Mouse (Mus musculus): Measurements from ENCODE around the gene Tlnrd1. TPM values are rescaled to one million over a fixed set of nuclear protein-coding genes. Genes with fewer than 3 reads are reported as not detected.

Gene Tlnrd1
- total RNA-seq, 1 experiment from 2014 or later = 10.5 TPM

GRCm38 (mm10) chr7:83886366-83887129, 2.4 kb upstream of the Tlnrd1 start:
- ATAC-seq (replicated peaks; ENCODE audit: insufficient number of reproducible peaks, low FRiP score, low TSS enrichment, poor library complexity, severe bottlenecking) = no peak

GRCm38 (mm10) chr7:83885835-83886234, 1.7 kb upstream of the Tlnrd1 start:
- ATAC-seq (replicated peaks; ENCODE audit: insufficient number of reproducible peaks, low FRiP score, low TSS enrichment, poor library complexity, severe bottlenecking) = no peak

- ATAC-seq (replicated peaks; ENCODE audit: insufficient number of reproducible peaks, low FRiP score, low TSS enrichment, poor library complexity, severe bottlenecking) = no peak
These were observed 922 bp upstream of the Tlnrd1 start for GRCm38 (mm10) chr7:83884921-83885532.

DNA sequence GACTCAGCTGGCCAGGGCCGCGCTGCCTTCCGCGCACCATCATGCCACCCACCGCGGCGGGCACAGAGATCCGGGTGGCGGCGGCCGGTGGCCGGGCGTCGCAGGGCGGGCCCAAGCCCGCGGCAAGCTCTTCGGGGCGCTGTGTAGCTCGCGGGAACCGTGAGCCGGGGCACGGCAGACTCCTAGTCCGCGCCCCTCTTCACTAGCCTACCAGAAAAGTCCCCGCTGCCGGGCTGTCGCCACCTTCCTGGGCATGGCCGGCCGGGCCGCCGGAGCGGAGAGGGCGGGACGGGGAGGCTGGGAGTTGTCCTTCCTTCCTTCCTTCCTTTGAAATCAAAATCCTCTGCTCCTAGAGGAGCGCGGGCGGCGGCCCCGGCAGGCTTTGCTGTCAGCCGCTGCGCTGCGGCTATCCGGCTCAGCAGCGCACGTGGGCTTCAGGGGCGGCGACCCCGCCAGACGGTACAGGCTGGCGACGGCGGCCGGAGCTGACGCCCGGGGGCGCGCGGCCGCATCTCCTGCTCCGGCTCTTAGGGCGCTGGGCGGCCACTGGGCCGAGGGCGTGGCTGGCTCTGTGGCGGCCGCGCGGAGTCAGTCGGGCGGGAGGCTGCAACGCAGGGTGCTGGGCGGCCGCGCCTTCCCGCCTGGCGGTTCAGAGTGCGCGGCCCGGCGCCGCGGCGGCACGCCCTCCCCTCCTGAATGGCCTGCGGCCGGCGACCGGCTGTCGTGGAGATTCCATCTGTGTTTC, 657 bp downstream of the Tlnrd1 start:
- ATAC-seq (replicated peaks; ENCODE audit: insufficient number of reproducible peaks, low FRiP score, low TSS enrichment, poor library complexity, severe bottlenecking) = peak; percentile 27

- ATAC-seq (replicated peaks; ENCODE audit: insufficient number of reproducible peaks, low FRiP score, low TSS enrichment, poor library complexity, severe bottlenecking) = no peak
These were observed 1.4 kb downstream of the Tlnrd1 start for GRCm38 (mm10) chr7:83882633-83883275.

DNA sequence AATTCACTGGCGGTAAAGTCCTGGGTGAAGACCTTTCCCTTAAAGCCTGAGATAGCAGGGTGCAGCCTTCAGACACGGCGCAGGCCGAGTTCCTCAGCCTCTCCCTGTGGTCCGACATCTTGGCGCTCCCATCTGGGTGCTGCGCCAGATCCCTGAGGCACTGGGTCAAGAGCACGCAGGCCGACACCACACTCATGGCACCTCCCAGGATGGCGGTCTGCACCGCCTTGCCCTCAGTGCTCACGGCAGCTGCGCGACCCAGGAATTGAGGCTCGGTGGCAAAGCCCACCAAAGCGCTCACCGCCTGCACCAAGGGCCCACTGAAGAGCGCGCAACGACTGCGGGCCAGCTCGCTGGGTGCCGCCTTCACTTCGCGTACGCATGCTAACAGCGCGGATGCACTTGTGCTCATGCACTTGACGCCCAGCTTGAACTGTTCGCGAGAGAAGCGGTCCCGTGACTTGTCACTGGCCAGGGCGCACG, 1.9 kb downstream of the Tlnrd1 start:
- ATAC-seq (replicated peaks; ENCODE audit: insufficient number of reproducible peaks, low FRiP score, low TSS enrichment, poor library complexity, severe bottlenecking) = no peak

DNA sequence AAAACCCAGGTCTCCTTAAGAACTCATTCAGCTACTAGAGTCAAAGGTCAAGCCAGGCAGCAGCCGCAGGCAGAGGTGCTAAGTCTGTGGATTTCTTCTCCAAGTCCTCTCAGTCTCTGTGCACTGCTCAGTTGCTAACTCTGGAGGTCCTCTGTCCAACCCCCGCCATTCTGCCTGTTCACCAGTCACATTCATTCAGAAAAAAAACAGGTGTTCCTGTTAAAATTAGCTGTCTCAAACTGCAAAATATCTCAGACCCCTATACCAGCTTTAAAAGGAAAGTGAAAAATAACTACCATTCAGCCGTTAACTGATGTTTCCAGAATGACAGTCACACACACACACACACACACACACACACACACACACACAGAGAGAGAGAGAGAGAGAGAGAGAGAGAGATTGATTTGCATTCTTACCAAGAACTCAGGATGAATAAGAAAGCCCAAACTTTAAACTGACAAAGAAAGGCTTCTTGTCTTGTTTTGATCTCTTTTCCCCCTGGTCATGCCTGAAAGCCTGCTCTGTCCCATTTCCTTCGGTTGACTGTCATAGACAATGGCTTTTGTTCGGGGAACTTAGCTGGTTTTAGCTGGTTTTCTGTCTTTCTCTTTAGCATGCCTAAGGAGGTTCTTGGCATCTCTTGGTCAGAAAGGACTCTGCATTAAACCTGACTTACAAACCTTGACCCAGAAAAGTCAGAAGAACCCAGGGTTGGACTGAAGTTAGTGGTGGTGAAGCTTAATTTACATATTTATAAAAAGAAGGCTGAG, 5.2 kb downstream of the Tlnrd1 start:
- ATAC-seq (replicated peaks; ENCODE audit: insufficient number of reproducible peaks, low FRiP score, low TSS enrichment, poor library complexity, severe bottlenecking) = no peak

- no peak for ATAC-seq (replicated peaks; ENCODE audit: insufficient number of reproducible peaks, low FRiP score, low TSS enrichment, poor library complexity, severe bottlenecking)
These were observed 7.0 kb downstream of the Tlnrd1 start for GRCm38 (mm10) chr7:83877088-83877487.

- no peak for ATAC-seq (replicated peaks; ENCODE audit: insufficient number of reproducible peaks, low FRiP score, low TSS enrichment, poor library complexity, severe bottlenecking)
These were observed 14.1 kb downstream of the Tlnrd1 start for GRCm38 (mm10) chr7:83869839-83870543.

- no peak for ATAC-seq (replicated peaks; ENCODE audit: insufficient number of reproducible peaks, low FRiP score, low TSS enrichment, poor library complexity, severe bottlenecking)
These were observed 15.9 kb downstream of the Tlnrd1 start for GRCm38 (mm10) chr7:83868200-83868599.

- ATAC-seq (replicated peaks; ENCODE audit: insufficient number of reproducible peaks, low FRiP score, low TSS enrichment, poor library complexity, severe bottlenecking) = 0 out of 2 replicates have a peak, but pooled peaks have one; percentile 55
These were observed 20.6 kb downstream of the Tlnrd1 start for GRCm38 (mm10) chr7:83863554-83863953.

- ATAC-seq (replicated peaks; ENCODE audit: insufficient number of reproducible peaks, low FRiP score, low TSS enrichment, poor library complexity, severe bottlenecking) = peak; percentile 94
These were observed 24.6 kb downstream of the Tlnrd1 start for GRCm38 (mm10) chr7:83859378-83860083.

- no peak for ATAC-seq (replicated peaks; ENCODE audit: insufficient number of reproducible peaks, low FRiP score, low TSS enrichment, poor library complexity, severe bottlenecking)
These were observed 26.2 kb downstream of the Tlnrd1 start for GRCm38 (mm10) chr7:83857921-83858320.

DNA sequence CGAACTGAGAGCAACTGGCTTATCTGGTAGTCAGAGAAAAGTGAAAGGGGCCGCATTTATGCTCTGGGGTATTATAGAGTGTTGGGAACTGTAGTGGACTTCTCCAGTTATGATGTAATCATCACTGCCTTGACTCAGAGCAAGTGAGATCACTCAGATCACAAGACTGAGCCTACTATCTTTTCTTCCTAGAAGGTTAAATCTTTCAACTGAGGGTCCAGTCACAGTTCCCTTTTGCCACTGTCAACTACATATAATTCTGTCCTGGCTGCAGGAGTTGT, 27.0 kb downstream of the Tlnrd1 start:
- ATAC-seq (replicated peaks; ENCODE audit: insufficient number of reproducible peaks, low FRiP score, low TSS enrichment, poor library complexity, severe bottlenecking) = no peak

DNA sequence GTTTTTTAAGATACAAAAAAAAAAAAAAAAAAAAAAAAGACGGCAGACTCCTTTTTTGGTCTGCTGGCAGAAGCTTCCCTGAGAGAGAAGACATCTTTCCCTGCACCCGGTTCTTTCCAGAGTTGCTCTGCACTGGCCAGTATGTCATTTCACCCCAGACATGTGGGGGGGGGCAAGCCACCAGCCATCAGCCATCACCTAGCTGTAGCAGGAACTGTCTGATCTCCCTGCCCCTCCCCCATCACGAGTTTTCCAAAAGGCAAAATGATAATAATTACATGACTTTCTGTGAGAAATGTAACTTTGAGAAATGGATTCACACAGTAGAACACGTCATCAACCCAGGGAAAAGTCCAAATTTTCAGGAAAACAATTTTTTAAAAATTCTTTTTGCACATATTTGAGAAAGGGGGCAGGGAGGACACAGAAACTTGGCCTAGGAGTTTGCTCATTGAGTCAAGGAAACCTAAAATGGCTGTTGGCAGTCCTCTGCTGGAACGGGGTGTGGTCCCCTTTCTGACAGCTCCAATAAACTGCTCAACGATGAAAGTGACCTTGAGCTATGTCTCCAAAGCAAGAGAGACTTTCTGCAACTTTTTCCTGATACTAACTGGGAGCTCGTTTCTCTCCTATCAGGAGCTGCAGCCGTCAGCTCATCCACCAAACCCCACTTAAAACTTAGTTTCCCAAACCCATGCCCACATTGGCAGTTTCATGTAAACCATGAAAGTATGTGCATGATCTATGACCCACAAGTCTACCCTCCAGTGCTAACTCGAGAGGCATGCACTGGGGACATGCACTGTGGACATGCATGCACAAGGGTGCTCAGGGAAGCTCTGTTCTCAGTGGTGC, 27.5 kb downstream of the Tlnrd1 start:
- no peak for ATAC-seq (replicated peaks; ENCODE audit: insufficient number of reproducible peaks, low FRiP score, low TSS enrichment, poor library complexity, severe bottlenecking)

DNA sequence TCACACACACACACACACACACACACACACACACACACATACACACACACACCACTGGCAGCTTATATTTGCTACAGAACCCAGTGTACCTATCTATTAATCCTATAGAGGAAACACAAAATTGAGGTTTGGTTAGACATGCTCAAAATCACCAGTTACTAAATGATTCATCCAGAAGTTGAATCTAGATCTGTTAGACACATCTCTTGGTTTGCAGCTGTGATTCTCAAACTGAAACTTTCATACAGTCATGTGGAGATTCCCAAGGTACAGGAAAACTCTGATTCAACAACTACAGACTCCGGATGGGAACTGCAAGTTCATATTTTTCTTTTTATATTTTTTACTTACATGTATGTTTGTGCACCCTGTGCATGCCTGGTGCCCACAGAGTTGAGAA, 28.9 kb downstream of the Tlnrd1 start:
- no peak for ATAC-seq (replicated peaks; ENCODE audit: insufficient number of reproducible peaks, low FRiP score, low TSS enrichment, poor library complexity, severe bottlenecking)
